Mouse (Mus musculus) T-helper 1 cell (primary cell): ENCODE results near the gene Etfa.

ENCODE experiments used
- in situ Hi-C: fragments of 300-600 bp; cut with MboI, MseI; formaldehyde crosslinking; loops from one replicate; pipeline ENCODE4 v1.15.1; 2025; ENCODE audit warnings: high pct_unique_total_duplicates

Etfa gene

DNA sequence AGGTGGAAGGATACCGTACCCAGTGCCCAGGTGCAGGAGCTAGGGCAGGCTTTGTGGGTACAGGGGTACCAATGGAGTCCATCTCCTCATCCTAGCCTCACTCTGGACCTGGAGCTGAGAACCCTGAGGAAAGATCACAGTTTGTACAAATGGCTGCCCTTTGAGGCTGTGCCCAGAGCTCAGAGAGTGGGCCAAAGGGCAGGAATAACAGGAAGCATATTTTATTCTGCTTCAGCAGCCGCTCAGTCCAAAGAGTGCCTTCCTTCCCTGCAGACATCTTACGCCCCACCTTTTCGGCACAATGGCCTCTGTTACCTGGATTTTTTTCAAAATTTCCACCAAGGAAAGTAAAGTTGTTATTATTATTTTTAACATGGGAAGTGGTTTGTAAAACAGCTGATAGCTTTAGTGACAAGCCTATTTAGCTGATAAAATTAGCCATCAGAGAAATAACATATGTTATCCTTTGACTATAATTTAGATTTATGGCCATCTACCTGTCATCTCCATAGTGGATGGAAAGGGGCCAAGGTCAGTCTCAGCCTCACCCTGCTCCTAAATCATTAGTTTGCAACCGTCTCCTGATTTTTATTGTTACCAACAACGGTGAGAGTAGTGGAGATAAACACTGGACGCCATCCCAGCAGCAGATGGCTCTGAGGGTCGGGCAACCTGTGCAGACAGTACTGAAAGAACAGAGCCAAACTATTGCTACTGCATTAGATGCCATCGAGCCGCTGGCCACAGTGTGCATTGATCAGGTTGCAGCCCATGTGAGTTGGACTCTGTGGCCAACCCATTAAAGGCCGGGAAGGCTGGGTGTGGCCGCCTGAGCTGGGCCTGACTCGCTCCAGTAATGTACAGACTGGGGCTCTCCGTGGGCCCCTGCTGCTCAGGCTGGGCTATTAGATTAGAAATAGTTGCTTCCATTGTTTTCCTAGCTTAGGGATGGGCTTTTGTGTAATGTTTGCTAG lies 88.3 kb downstream of the Etfa start:
- in situ Hi-C loops: no loop called here

DNA sequence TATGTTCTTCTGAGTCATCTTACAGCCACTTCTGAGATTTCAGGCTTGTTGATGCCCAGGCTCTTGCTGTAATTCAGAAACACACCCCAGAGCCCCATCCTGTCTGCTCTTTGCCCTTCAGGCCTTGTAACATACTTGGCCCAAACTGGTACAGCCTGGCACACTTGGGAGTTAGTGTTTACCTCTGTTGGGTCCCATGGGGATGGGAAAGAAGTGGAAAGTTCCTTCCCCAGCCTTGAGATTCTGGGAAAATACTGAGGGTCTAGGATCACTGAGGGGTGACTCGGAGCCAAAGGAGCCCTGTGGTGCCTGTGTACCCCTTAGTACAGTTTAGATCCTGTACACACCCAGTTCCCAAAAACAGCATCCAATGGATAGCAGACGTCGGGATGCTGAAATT lies 90.3 kb downstream of the Etfa start:
- in situ Hi-C loops: no loop called here

DNA sequence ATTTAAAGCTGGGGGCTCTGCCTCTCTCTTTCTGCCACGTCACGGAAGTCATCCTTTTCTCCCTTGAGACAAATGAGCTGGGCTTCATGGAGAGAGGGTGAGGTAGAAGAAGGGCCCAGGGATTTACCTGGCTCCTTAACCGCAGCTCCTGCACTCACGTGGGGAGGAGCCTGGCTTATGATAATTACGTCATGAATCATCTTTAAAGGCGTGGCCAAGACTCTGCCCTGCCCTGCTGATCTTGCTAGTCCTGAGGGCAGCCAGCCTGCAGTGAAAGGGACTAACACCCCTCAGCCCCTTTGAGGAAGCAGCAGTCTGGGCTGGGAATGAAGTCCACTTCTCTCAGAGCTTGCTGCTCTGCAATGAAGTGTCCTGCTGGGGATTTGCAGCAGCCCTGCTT lies 100.9 kb downstream of the Etfa start:
- in situ Hi-C loops: loop anchor here (10.0 kb wide), 1 partner anchor 494 kb away; no protein-coding TSS in a partner anchor

DNA sequence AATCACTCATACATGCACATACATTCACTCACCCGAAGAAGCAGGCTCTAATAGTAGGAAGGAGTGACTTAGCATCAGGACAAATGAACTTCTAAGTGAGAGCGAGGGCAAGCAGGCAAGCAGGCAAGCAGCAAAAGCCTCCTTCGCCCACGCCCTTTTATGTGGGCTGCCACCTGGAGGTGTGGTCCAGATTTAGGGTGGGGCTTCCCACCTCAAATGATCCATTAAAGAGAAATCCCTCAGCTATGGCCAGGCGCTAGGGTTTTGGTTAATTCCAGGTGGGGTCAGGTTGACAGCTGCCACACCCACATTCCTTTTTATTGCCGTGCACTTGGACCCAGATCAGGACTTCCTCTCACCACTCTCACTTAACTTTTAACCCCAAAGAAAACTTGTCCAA lies 101.6 kb downstream of the Etfa start:
- in situ Hi-C loops: loop anchor here (10.0 kb wide), 1 partner anchor 494 kb away; no protein-coding TSS in a partner anchor

DNA sequence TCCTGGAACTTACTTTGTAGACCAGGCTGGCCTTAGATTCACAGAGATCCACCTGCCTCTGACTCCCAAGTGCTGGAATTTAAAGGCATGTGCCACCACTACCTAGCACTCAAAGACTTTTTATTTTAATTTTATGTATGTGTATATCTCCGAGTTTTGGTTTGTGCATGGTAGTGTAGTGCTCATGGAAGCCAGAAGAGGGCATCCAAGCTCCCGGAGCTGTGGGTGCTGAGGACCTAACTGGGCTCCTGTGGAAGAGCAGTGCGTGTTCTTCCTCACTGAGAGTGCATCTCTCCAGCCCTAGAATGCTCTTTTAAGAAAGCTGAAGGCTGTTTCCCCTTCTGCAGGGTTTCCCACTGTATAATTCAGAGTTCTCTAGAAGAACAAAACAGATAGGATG lies 102.2 kb downstream of the Etfa start:
- in situ Hi-C loops: loop anchor here (10.0 kb wide), 1 partner anchor 495 kb away; no protein-coding TSS in a partner anchor

DNA sequence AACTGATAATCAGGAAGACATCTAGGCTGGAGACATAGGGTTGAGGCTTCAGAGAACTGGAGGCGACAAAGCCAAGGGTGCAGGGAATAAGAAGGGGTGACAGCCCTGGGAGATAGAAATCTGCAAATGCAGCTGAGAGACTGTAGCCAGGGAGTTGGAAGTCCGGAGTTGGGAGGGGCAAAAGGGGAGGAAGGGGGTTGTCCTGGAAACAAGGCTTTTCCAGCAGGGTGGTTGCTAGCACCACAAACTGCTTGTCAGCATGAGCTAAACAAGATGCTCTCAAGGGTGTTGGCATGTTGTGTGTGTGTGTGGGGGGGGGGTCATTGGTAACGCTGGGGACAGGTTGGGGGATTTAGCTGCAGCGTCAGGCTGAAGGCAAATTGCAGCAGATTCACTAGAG lies 103.2 kb downstream of the Etfa start:
- in situ Hi-C loops: no loop called here

DNA sequence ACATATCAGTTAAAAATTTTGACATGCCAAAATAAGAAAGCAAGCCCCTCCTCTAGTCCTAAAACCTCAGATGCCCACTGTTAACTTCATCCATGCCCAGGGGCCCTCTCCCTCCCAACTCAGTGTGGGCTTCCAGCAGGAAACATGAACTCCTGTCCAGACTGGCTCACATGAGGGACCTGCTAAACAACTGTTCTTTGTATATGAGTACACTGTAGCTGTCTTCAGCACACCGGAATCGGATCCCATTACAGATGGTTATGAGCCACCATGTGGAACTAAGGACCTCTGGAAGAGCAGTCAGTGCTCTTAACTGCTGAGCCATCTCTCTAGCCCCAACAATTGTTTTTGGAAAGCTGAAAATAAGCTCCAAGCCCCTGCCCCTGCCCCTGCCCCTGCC lies 105.3 kb downstream of the Etfa start:
- in situ Hi-C loops: no loop called here

DNA sequence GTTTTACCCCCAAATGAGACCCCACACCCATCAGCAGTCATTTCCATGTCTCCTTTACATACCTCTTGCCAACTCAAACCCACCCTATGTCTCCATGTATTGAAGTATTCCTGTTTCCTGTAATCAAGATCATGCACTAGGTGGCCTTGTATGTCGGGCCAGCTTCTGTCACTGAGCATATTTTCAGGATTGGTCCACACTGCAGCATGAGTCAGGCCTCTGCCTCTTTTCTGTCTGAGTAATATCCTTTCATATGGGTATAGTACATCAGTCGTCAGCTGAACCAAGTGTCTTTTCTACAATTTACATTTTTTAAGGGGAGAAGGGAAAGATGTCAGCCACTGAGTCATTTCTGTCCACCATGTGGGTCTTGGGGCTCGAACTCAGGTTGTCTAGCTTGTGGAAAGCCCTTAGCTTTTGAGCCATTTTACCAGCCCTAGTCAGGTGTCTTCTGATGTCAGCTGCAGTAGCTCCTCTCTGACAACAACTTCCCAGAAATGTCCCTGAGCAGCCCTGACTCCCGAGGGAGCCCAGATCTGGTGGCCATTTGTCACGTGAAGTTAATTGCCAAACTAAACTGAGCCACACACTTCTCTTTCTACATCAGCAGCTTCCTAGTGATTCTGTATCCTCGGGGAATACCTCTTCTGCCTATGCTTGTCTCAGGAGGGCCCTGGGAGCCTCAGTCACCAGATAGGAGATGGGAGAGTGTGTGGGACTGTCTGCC lies 106.9 kb downstream of the Etfa start:
- in situ Hi-C loops: no loop called here
